Mouse (Mus musculus): Measurements from ENCODE around the gene Rufy4.
"Not testable (repeated sequence)": the region's sequence is repeated elsewhere in the genome, so short reads cannot be mapped to it uniquely, and the experiment has no call there.

Rufy4 gene

GRCm38 (mm10) chr1:74150101-74150500 is 24.8 kb downstream of the Rufy4 start:
- no peak for DNase-seq (ENCODE audit: low spot score)

GRCm38 (mm10) chr1:74151091-74151490 is 25.8 kb downstream of the Rufy4 start:
- peak; percentile 60 for DNase-seq (ENCODE audit: low spot score)

GRCm38 (mm10) chr1:74153461-74154184 is 28.3 kb downstream of the Rufy4 start, which contains the start of gene Cxcr2:
Cxcr2 (plus strand) TSS chr1:74153989.
- DNase-seq (ENCODE audit: low spot score) = no peak

- no peak for DNase-seq (ENCODE audit: low spot score)
These were observed 30.2 kb downstream of the Rufy4 start for GRCm38 (mm10) chr1:74155435-74156012.

- no peak for DNase-seq (ENCODE audit: low spot score)
These were observed 31.1 kb downstream of the Rufy4 start for GRCm38 (mm10) chr1:74156381-74156910.

- DNase-seq (ENCODE audit: low spot score) = not testable (repeated sequence)
These were observed 34.3 kb downstream of the Rufy4 start for GRCm38 (mm10) chr1:74159613-74160012.

- DNase-seq (ENCODE audit: low spot score) = no peak
These were observed 34.7 kb downstream of the Rufy4 start for GRCm38 (mm10) chr1:74160036-74160435.

GRCm38 (mm10) chr1:74167136-74167535 is 41.8 kb downstream of the Rufy4 start:
- DNase-seq (ENCODE audit: low spot score) = no peak

GRCm38 (mm10) chr1:74169721-74170120 is 44.4 kb downstream of the Rufy4 start:
- no peak for DNase-seq (ENCODE audit: low spot score)

GRCm38 (mm10) chr1:74172722-74173121 is 47.4 kb downstream of the Rufy4 start:
- no peak for DNase-seq (ENCODE audit: low spot score)

GRCm38 (mm10) chr1:74175731-74176130 is 50.4 kb downstream of the Rufy4 start:
- no peak for DNase-seq (ENCODE audit: low spot score)

- DNase-seq (ENCODE audit: low spot score) = no peak
These were observed 53.3 kb downstream of the Rufy4 start for GRCm38 (mm10) chr1:74178618-74179017.

- no peak for DNase-seq (ENCODE audit: low spot score)
These were observed 54.5 kb downstream of the Rufy4 start for GRCm38 (mm10) chr1:74179624-74180408.

- no peak for DNase-seq (ENCODE audit: low spot score)
These were observed 56.1 kb downstream of the Rufy4 start for GRCm38 (mm10) chr1:74181462-74181861.

- no peak for DNase-seq (ENCODE audit: low spot score)
These were observed 57.7 kb downstream of the Rufy4 start for GRCm38 (mm10) chr1:74183006-74183405.

GRCm38 (mm10) chr1:74190471-74190870 is 65.1 kb downstream of the Rufy4 start:
- DNase-seq (ENCODE audit: low spot score) = peak; percentile 92

- DNase-seq (ENCODE audit: low spot score) = no peak
These were observed 67.4 kb downstream of the Rufy4 start for GRCm38 (mm10) chr1:74192711-74193110.

- no peak for DNase-seq (ENCODE audit: low spot score)
These were observed 69.1 kb downstream of the Rufy4 start, which contains the start of gene Cxcr1 for GRCm38 (mm10) chr1:74194445-74194844. Cxcr1 (minus strand) TSS chr1:74194631.

GRCm38 (mm10) chr1:74195961-74196360 is 70.6 kb downstream of the Rufy4 start:
- DNase-seq (ENCODE audit: low spot score) = peak; percentile 29

- no peak for DNase-seq (ENCODE audit: low spot score)
These were observed 71.5 kb downstream of the Rufy4 start for GRCm38 (mm10) chr1:74196621-74197419.

All from adipocyte (in vitro differentiated cells).